Mouse (Mus musculus) CH12.LX (cell line): Measurements from ENCODE around the gene Ninj1. TPM values are rescaled to one million over a fixed set of nuclear protein-coding genes. Genes with fewer than 3 reads are reported as not detected.

ENCODE experiments used
- DNase-seq: peaks from one replicate; pipeline ENCODE4 v3.0.0-alpha.2; 2013; ENCODE audit errors: extremely low read depth
- H3K27ac ChIP-seq: 2 replicates; pipeline ENCODE4 v1.5.1; 2012; ENCODE audit warnings: low read depth, mild to moderate bottlenecking, control low read depth, moderate library complexity; ENCODE audit not compliant: insufficient read depth
- H3K27me3 ChIP-seq: replicated peaks from 2 replicates; pipeline ENCODE3; 2012; ENCODE audit warnings: inconsistent platforms
- H3K36me3 ChIP-seq, 2 experiments: replicated peaks in 1 of 2; 2 replicates each; pipeline versions ENCODE3 to v1.6.1; 2012; ENCODE audit warnings: inconsistent platforms in 1 of 2, low read length in 1 of 2, mild to moderate bottlenecking in 1 of 2, mixed read lengths in 1 of 2, moderate library complexity in 1 of 2; ENCODE audit not compliant: control insufficient read depth in 1 of 2, insufficient read depth in 1 of 2
- H3K4me1 ChIP-seq, 2 experiments: 2 replicates each; pipeline ENCODE4 v1.6.1; 2012; ENCODE audit warnings: inconsistent platforms in 1 of 2, moderate library complexity in 1 of 2; ENCODE audit not compliant: insufficient read depth in 2 of 2, control insufficient read depth in 1 of 2
- H3K4me2 ChIP-seq: 2 replicates; pipeline ENCODE4 v1.6.1; 2012; ENCODE audit warnings: low read depth, mild to moderate bottlenecking, control low read depth; ENCODE audit not compliant: poor library complexity, insufficient read depth, severe bottlenecking
- H3K4me3 ChIP-seq, 3 experiments: fragments of 150-350 bp in 1 of 3; sonication (generic) in 1 of 3; replicated peaks in 1 of 3; 2 replicates each; pipeline versions ENCODE3 to v1.5.1; 2011 to 2012; ENCODE audit warnings: low read depth in 2 of 3, low read length in 2 of 3, mild to moderate bottlenecking in 2 of 3, moderate library complexity in 2 of 3, control low read depth in 1 of 3, improper control_type of control experiment in 1 of 3, inconsistent platforms in 1 of 3, mixed read lengths in 1 of 3; ENCODE audit not compliant: poor library complexity in 1 of 3
- H3K79me2 ChIP-seq: replicated peaks from 2 replicates; pipeline ENCODE4 v1.6.1; 2012; ENCODE audit warnings: mild to moderate bottlenecking, moderate library complexity; ENCODE audit not compliant: control insufficient read depth, poor library complexity, insufficient read depth, severe bottlenecking; ENCODE audit errors: extremely low read depth
- H3K9ac ChIP-seq: 2 replicates; pipeline ENCODE4 v1.6.1; 2012; ENCODE audit warnings: low read depth, mild to moderate bottlenecking, control low read depth, moderate library complexity; ENCODE audit not compliant: insufficient read depth
- H3K9me3 ChIP-seq: replicated peaks from 2 replicates; pipeline ENCODE3; 2012; ENCODE audit warnings: low read length, inconsistent platforms, mixed read lengths
- CHD1 ChIP-seq: IDR thresholded peaks from 2 replicates; pipeline ENCODE4 v1.6.1; 2012; ENCODE audit warnings: low read depth, low read length, improper control_type of control experiment, inconsistent platforms
- CHD2 ChIP-seq: IDR thresholded peaks from 2 replicates; pipeline ENCODE4 v1.6.1; 2011; ENCODE audit warnings: low read length, improper control_type of control experiment
- ELF1 ChIP-seq: IDR thresholded peaks from 2 replicates; pipeline ENCODE4 v1.6.1; 2014; ENCODE audit warnings: low read depth, mild to moderate bottlenecking, inconsistent platforms, low read length, improper control_type of control experiment
- GABPA ChIP-seq: IDR thresholded peaks from 2 replicates; pipeline ENCODE4 v1.6.1; 2012; ENCODE audit warnings: low read depth, low read length, improper control_type of control experiment, inconsistent platforms; ENCODE audit not compliant: insufficient replicate concordance
- HCFC1 ChIP-seq: IDR thresholded peaks from 2 replicates; pipeline ENCODE4 v1.6.1; 2012; ENCODE audit warnings: low read depth, mild to moderate bottlenecking, inconsistent platforms, low read length, improper control_type of control experiment
- JUN ChIP-seq: IDR thresholded peaks from 2 replicates; pipeline ENCODE4 v1.6.1; 2011; ENCODE audit warnings: low read depth, mild to moderate bottlenecking, low read length, improper control_type of control experiment, moderate library complexity; ENCODE audit not compliant: insufficient read depth
- MAFK ChIP-seq: IDR thresholded peaks from 2 replicates; pipeline ENCODE4 v1.6.1; 2011; ENCODE audit warnings: low read length, improper control_type of control experiment; ENCODE audit not compliant: insufficient replicate concordance
- MAX ChIP-seq: IDR thresholded peaks from 2 replicates; pipeline ENCODE4 v1.6.1; 2011; ENCODE audit warnings: low read length, improper control_type of control experiment
- NRF1 ChIP-seq: IDR thresholded peaks from 2 replicates; pipeline ENCODE4 v1.6.1; 2014; ENCODE audit warnings: low read depth, mild to moderate bottlenecking, inconsistent platforms, low read length, improper control_type of control experiment, moderate library complexity
- PAX5 ChIP-seq: IDR thresholded peaks from 2 replicates; pipeline ENCODE4 v1.6.1; 2012; ENCODE audit warnings: low read length, inconsistent platforms, mixed read lengths
- POLR2AphosphoS2 ChIP-seq: IDR thresholded peaks from 2 replicates; pipeline ENCODE4 v1.6.1; 2011; ENCODE audit warnings: low read depth, low read length, improper control_type of control experiment
- RCOR1 ChIP-seq: conservative IDR thresholded peaks from 2 replicates; pipeline ENCODE4 v1.6.1; 2012; ENCODE audit warnings: low read depth, mild to moderate bottlenecking, inconsistent platforms, low read length, improper control_type of control experiment
- SMC3 ChIP-seq: IDR thresholded peaks from 2 replicates; pipeline ENCODE4 v1.6.1; 2011; ENCODE audit warnings: low read depth, low read length, improper control_type of control experiment
- USF2 ChIP-seq: conservative IDR thresholded peaks from 2 replicates; pipeline ENCODE4 v1.6.1; 2011; ENCODE audit warnings: low read depth, low read length, improper control_type of control experiment
- ZC3H11A ChIP-seq: IDR thresholded peaks from 2 replicates; pipeline ENCODE4 v1.6.1; 2012; ENCODE audit warnings: low read depth, mild to moderate bottlenecking, inconsistent platforms, low read length, improper control_type of control experiment
- ZKSCAN1 ChIP-seq: IDR thresholded peaks from 2 replicates; pipeline ENCODE4 v1.6.1; 2012; ENCODE audit warnings: low read depth, inconsistent platforms, low read length, improper control_type of control experiment, borderline replicate concordance
- ZNF384 ChIP-seq: IDR thresholded peaks from 2 replicates; pipeline ENCODE4 v1.6.1; 2012; ENCODE audit warnings: low read depth, low read length, improper control_type of control experiment, inconsistent platforms
- dilution Hi-C: fragments of 300-500 bp; cut with MboI; formaldehyde crosslinking; loops from 2 replicates; pipeline ENCODE4 v1.14.3; 2020; ENCODE audit warnings: low sequenced_read_pairs; ENCODE audit not compliant: extremely low pct_unique_long_range_greater_than_20kb, extremely low pct_ligation_motif_present
- in situ Hi-C: fragments of 300-500 bp; cut with MboI; formaldehyde crosslinking; loops from 3 replicates; pipeline ENCODE4 v1.14.3; 2019; ENCODE audit warnings: low sequenced_read_pairs, low pct_ligation_motif_present, low pct_unique_long_range_greater_than_20kb, mixed read lengths
- polyA plus RNA-seq: library from polyadenylated mRNA; unstranded; fragments of >175 nt; gene quantifications from 2 replicates; pipeline ENCODE4 v1.2.1, GENCODE M21; 2012; ENCODE audit warnings: low read depth; ENCODE audit not compliant: insufficient read length
- total RNA-seq, 2 experiments: library from RNA; depleted of rRNA; stranded (reverse); fragments of 300-350 nt in 1 of 2; fragments of >200 nt in 1 of 2; gene quantifications; 2 replicates each; pipeline ENCODE4 v1.2.3; 2012 to 2014

Gene Ninj1
- total and polyA plus RNA-seq, 3 experiments: 12.7 to 25.2 (median 21.2) TPM

DNA sequence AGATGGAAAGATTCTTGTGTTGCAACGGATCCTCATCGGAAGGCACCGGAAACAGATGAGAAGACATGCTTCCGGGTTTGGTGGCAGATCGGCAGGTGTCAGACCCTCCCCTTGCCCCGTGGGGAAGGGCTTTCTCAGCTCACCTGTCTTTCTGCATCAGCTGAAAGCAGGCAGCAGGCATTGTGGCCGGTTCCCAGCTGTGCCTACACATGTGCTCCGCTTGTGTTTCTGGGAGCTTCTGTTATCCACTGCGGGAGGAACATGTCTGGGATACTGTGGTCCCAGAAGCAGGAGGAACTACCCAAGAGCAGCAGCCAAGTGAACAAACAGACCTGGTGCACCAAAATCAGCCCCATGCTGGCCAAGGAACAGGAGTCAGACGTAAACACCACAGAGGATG lies 11.8 kb upstream of the Ninj1 start:
- Histone ChIP-seq H3K79me2 (no peaks in the 10 kb centered on the region), H3K9ac (no peak overlapping the region), H3K4me3 (no peak overlapping the region), H3K4me1 (peaks cover 3 to 16% of the 10 kb centered on the region in 2 experiments; a peak in 3 of 4 replicates), H3K27ac (no peak overlapping the region), H3K9me3 (no peaks in the 10 kb centered on the region), H3K27me3 (no peaks in the 10 kb centered on the region), H3K4me2 (no peak overlapping the region), H3K36me3 (no peaks in the 10 kb centered on the region)
- dilution Hi-C loops: no loop called here
- in situ Hi-C loops: loop anchor here (10.0 to 25.0 kb wide), 3 partner anchors 121 to 513 kb away; partner anchors contain the start of genes Barx1 and Phf2
- TF ChIP-seq ELF1 (peak; percentile 54), CHD1 (no peak)
- no peak for DNase-seq

DNA sequence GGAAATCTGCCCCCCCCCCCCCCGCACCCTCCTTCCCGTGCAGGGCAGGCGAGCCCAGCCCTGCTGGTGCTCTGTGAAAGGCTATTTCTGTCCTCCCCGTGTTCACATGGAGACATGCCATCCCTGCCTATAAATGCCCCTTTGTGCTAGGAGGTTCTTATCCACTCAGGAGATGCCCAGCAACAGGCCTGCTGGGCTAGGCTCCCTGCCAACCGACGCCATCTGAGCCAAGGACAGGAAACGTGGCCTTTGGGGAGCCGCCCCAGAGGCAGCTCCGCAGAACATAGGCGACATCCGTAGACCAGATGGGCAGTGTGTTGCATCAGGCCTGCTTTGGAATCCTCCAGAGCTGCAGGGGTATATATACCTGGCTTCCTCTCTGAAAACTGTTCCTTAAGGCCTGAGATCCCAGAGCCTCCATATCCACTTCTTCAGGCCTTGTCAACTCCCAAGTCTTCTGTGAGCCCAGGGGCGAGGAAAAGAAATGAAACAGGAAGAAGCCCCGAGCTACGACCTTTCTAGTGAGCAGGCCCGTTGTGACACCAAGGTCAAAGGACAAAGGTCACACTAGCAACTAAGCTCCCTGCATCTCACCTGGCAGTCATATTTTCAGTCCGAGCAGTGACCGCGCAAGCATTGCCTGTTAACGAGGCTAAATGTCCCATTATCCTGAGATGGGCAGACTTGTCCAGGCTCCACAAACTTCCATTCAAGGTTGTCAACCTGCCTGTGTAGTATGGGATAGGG lies 8.3 kb upstream of the Ninj1 start:
- H3K36me3 ChIP-seq: no peaks in the 10 kb centered on the region
- H3K79me2 ChIP-seq: no peaks in the 10 kb centered on the region
- in situ Hi-C loops: loop anchor here (10.0 to 25.0 kb wide), 3 partner anchors 124 to 517 kb away; partner anchors contain the start of genes Barx1 and Phf2
- H3K27ac ChIP-seq: no peak overlapping the region
- no peak overlapping the region for H3K4me3 ChIP-seq
- no peak overlapping the region for H3K9ac ChIP-seq
- peaks cover 7 to 18% of the 10 kb centered on the region in 2 experiments; a peak in 3 of 4 replicates for H3K4me1 ChIP-seq
- TF ChIP-seq RCOR1: no peak
- TF ChIP-seq GABPA: no peak
- no peak for TF ChIP-seq NRF1
- TF ChIP-seq ZKSCAN1: no peak
- no peak for TF ChIP-seq ZNF384
- TF ChIP-seq JUN: no peak
- TF ChIP-seq SMC3: no peak
- no peak for TF ChIP-seq MAFK
- no peak for TF ChIP-seq POLR2AphosphoS2
- TF ChIP-seq PAX5: no peak
- no peak for TF ChIP-seq USF2
- no peak for TF ChIP-seq CHD2
- no peak for TF ChIP-seq ZC3H11A
- TF ChIP-seq MAX: no peak
- no peak for TF ChIP-seq HCFC1
- H3K27me3 ChIP-seq: peaks cover 3% of the 10 kb centered on the region
- no peak for DNase-seq
- peaks cover 2% of the 10 kb centered on the region for H3K9me3 ChIP-seq
- dilution Hi-C loops: no loop called here
- H3K4me2 ChIP-seq: no peak overlapping the region
